Mouse (Mus musculus): ENCODE measurements around the gene Irf4. TPM values are rescaled to one million over a fixed set of nuclear protein-coding genes. Genes with fewer than 3 reads are reported as not detected.

Gene Irf4
- polyA plus RNA-seq, 1 experiment: 1.6 TPM

GRCm38 (mm10) chr13:30726879-30727278, 22.1 kb upstream of the Irf4 start:
- no peaks in the 10 kb centered on the region for H3K4me1 ChIP-seq (ENCODE audit: control insufficient read depth, insufficient read depth, low read length)
- no peak overlapping the region for H3K27ac ChIP-seq (ENCODE audit: insufficient read depth, low read depth, low read length)
- no peak for TF ChIP-seq POLR2A (IDR thresholded peaks at IDR 0.05; ENCODE audit: low read depth, low read length)
- no peak for TF ChIP-seq CTCF (conservative IDR thresholded peaks at IDR 0.05; ENCODE audit: insufficient read depth, insufficient read length, low read depth, low read length)
- DNase-seq: no peak
- no peaks in the 10 kb centered on the region for H3K27me3 ChIP-seq (replicated peaks; ENCODE audit: control insufficient read depth, insufficient read depth, low read length)
- H3K4me3 ChIP-seq (ENCODE audit: insufficient read depth, low read depth, low read length): no peak overlapping the region
- WGBS: 92% methylated on average over 4 of the region's 4 CpGs
- H3K36me3 ChIP-seq (ENCODE audit: control insufficient read depth, insufficient read depth, low read length): no peaks in the 10 kb centered on the region

GRCm38 (mm10) chr13:30728155-30728554, 20.9 kb upstream of the Irf4 start:
- WGBS: 90% methylated on average over 7 of the region's 7 CpGs
- no peaks in the 10 kb centered on the region for H3K27me3 ChIP-seq (replicated peaks; ENCODE audit: control insufficient read depth, insufficient read depth, low read length)
- TF ChIP-seq CTCF (conservative IDR thresholded peaks at IDR 0.05; ENCODE audit: insufficient read depth, insufficient read length, low read depth, low read length) (no peak), POLR2A (IDR thresholded peaks at IDR 0.05; ENCODE audit: low read depth, low read length) (no peak)
- H3K36me3 ChIP-seq (ENCODE audit: control insufficient read depth, insufficient read depth, low read length): no peaks in the 10 kb centered on the region
- H3K4me3 ChIP-seq (ENCODE audit: insufficient read depth, low read depth, low read length): no peak overlapping the region
- no peak for DNase-seq
- no peak overlapping the region for H3K27ac ChIP-seq (ENCODE audit: insufficient read depth, low read depth, low read length)
- H3K4me1 ChIP-seq (ENCODE audit: control insufficient read depth, insufficient read depth, low read length): no peaks in the 10 kb centered on the region

GRCm38 (mm10) chr13:30729245-30729644, 19.8 kb upstream of the Irf4 start:
- no peak overlapping the region for H3K27ac ChIP-seq (ENCODE audit: insufficient read depth, low read depth, low read length)
- 8% methylated on average over 6 of the region's 6 CpGs for WGBS
- TF ChIP-seq CTCF (conservative IDR thresholded peaks at IDR 0.05; ENCODE audit: insufficient read depth, insufficient read length, low read depth, low read length) (no peak; the same call in 1 of the 2 replicates), POLR2A (IDR thresholded peaks at IDR 0.05; ENCODE audit: low read depth, low read length) (no peak)
- H3K4me3 ChIP-seq (ENCODE audit: insufficient read depth, low read depth, low read length): no peak overlapping the region
- no peaks in the 10 kb centered on the region for H3K27me3 ChIP-seq (replicated peaks; ENCODE audit: control insufficient read depth, insufficient read depth, low read length)
- H3K4me1 ChIP-seq (ENCODE audit: control insufficient read depth, insufficient read depth, low read length): no peaks in the 10 kb centered on the region
- no peaks in the 10 kb centered on the region for H3K36me3 ChIP-seq (ENCODE audit: control insufficient read depth, insufficient read depth, low read length)
- peak; percentile 49 for DNase-seq

- Histone ChIP-seq H3K4me1 (ENCODE audit: control insufficient read depth, insufficient read depth, low read length) (no peaks in the 10 kb centered on the region), H3K4me3 (ENCODE audit: insufficient read depth, low read depth, low read length) (no peak overlapping the region), H3K27me3 (replicated peaks; ENCODE audit: control insufficient read depth, insufficient read depth, low read length) (no peaks in the 10 kb centered on the region), H3K27ac (ENCODE audit: insufficient read depth, low read depth, low read length) (no peak overlapping the region), H3K36me3 (ENCODE audit: control insufficient read depth, insufficient read depth, low read length) (no peaks in the 10 kb centered on the region)
- 75% methylated on average over 15 of the region's 15 CpGs for WGBS
- DNase-seq: no peak
- no peak for TF ChIP-seq POLR2A (IDR thresholded peaks at IDR 0.05; ENCODE audit: low read depth, low read length)
- TF ChIP-seq CTCF (conservative IDR thresholded peaks at IDR 0.05; ENCODE audit: insufficient read depth, insufficient read length, low read depth, low read length): no peak
Measured at GRCm38 (mm10) chr13:30730104-30730793, 18.8 kb upstream of the Irf4 start.

GRCm38 (mm10) chr13:30732709-30733445, 16.1 kb upstream of the Irf4 start:
- H3K36me3 ChIP-seq (ENCODE audit: control insufficient read depth, insufficient read depth, low read length): no peaks in the 10 kb centered on the region
- no peak overlapping the region for H3K4me3 ChIP-seq (ENCODE audit: insufficient read depth, low read depth, low read length)
- no peaks in the 10 kb centered on the region for H3K4me1 ChIP-seq (ENCODE audit: control insufficient read depth, insufficient read depth, low read length)
- no peak for DNase-seq
- H3K27me3 ChIP-seq (replicated peaks; ENCODE audit: control insufficient read depth, insufficient read depth, low read length): no peaks in the 10 kb centered on the region
- no peak for TF ChIP-seq CTCF (conservative IDR thresholded peaks at IDR 0.05; ENCODE audit: insufficient read depth, insufficient read length, low read depth, low read length)
- TF ChIP-seq POLR2A (IDR thresholded peaks at IDR 0.05; ENCODE audit: low read depth, low read length): no peak
- 85% methylated on average over 11 of the region's 11 CpGs for WGBS
- H3K27ac ChIP-seq (ENCODE audit: insufficient read depth, low read depth, low read length): no peak overlapping the region

- H3K27me3 ChIP-seq (replicated peaks; ENCODE audit: control insufficient read depth, insufficient read depth, low read length): no peaks in the 10 kb centered on the region
- no peak overlapping the region for H3K4me3 ChIP-seq (ENCODE audit: insufficient read depth, low read depth, low read length)
- WGBS: 80% methylated on average over 5 of the region's 5 CpGs
- no peak overlapping the region for H3K27ac ChIP-seq (ENCODE audit: insufficient read depth, low read depth, low read length)
- no peaks in the 10 kb centered on the region for H3K36me3 ChIP-seq (ENCODE audit: control insufficient read depth, insufficient read depth, low read length)
- no peak for DNase-seq
- H3K4me1 ChIP-seq (ENCODE audit: control insufficient read depth, insufficient read depth, low read length): no peaks in the 10 kb centered on the region
- TF ChIP-seq CTCF (conservative IDR thresholded peaks at IDR 0.05; ENCODE audit: insufficient read depth, insufficient read length, low read depth, low read length) (no peak), POLR2A (IDR thresholded peaks at IDR 0.05; ENCODE audit: low read depth, low read length) (no peak)
Measured at GRCm38 (mm10) chr13:30736721-30737120, 12.3 kb upstream of the Irf4 start.

- TF ChIP-seq POLR2A (IDR thresholded peaks at IDR 0.05; ENCODE audit: low read depth, low read length) (no peak), CTCF (conservative IDR thresholded peaks at IDR 0.05; ENCODE audit: insufficient read depth, insufficient read length, low read depth, low read length) (no peak)
- H3K4me3 ChIP-seq (ENCODE audit: insufficient read depth, low read depth, low read length): no peak overlapping the region
- H3K27me3 ChIP-seq (replicated peaks; ENCODE audit: control insufficient read depth, insufficient read depth, low read length): no peaks in the 10 kb centered on the region
- WGBS: 86% methylated on average over 2 of the region's 2 CpGs
- H3K27ac ChIP-seq (ENCODE audit: insufficient read depth, low read depth, low read length): no peak overlapping the region
- no peak for DNase-seq
- no peaks in the 10 kb centered on the region for H3K4me1 ChIP-seq (ENCODE audit: control insufficient read depth, insufficient read depth, low read length)
- H3K36me3 ChIP-seq (ENCODE audit: control insufficient read depth, insufficient read depth, low read length): no peaks in the 10 kb centered on the region
Measured at GRCm38 (mm10) chr13:30737257-30737656, 11.8 kb upstream of the Irf4 start.
